Mouse (Mus musculus) right cerebral cortex, adult 18-20 months (tissue): ENCODE results near the gene Zbtb39.

Source experiments
- DNase-seq: peaks from one replicate; pipeline ENCODE4 v3.0.0; 2022; ENCODE audit warnings: mixed read lengths

The Zbtb39 gene

GRCm38 (mm10) chr10:127739083-127739660 lies at the start of gene Zbtb39:
Gene Zbtb39, plus strand, starts transcription at chr10:127739538.
- DNase-seq: peak; percentile 72

- DNase-seq: no peak
These were observed 48.3 kb upstream of the Zbtb39 start for GRCm38 (mm10) chr10:127691053-127691452.

- DNase-seq: peak; percentile 12
These were observed 44.7 kb upstream of the Zbtb39 start for GRCm38 (mm10) chr10:127694636-127695035.

GRCm38 (mm10) chr10:127695775-127696174 lies 43.6 kb upstream of the Zbtb39 start:
- no peak for DNase-seq

GRCm38 (mm10) chr10:127698966-127699365 lies 40.4 kb upstream of the Zbtb39 start:
- no peak for DNase-seq

GRCm38 (mm10) chr10:127703299-127703698 lies 36.0 kb upstream of the Zbtb39 start:
- no peak for DNase-seq

- DNase-seq: no peak
These were observed 35.0 kb upstream of the Zbtb39 start for GRCm38 (mm10) chr10:127704293-127704692.

- DNase-seq: no peak
These were observed 34.5 kb upstream of the Zbtb39 start, which contains the start of gene Myo1a for GRCm38 (mm10) chr10:127704766-127705220. Gene Myo1a, plus strand, starts transcription at chr10:127705170.

- DNase-seq: no peak
These were observed 33.6 kb upstream of the Zbtb39 start for GRCm38 (mm10) chr10:127705783-127706182.

GRCm38 (mm10) chr10:127707721-127708120 lies 31.6 kb upstream of the Zbtb39 start:
- no peak for DNase-seq

- DNase-seq: no peak
These were observed 30.4 kb upstream of the Zbtb39 start for GRCm38 (mm10) chr10:127708850-127709370.

- no peak for DNase-seq
These were observed 29.0 kb upstream of the Zbtb39 start for GRCm38 (mm10) chr10:127710331-127710730.

GRCm38 (mm10) chr10:127712736-127713135 lies 26.6 kb upstream of the Zbtb39 start:
- no peak for DNase-seq

GRCm38 (mm10) chr10:127721671-127722418 lies 17.5 kb upstream of the Zbtb39 start:
- peak; percentile 35 for DNase-seq

GRCm38 (mm10) chr10:127724178-127724577 lies 15.2 kb upstream of the Zbtb39 start, which contains the start of gene Tac2:
Gene Tac2, plus strand, starts transcription at chr10:127724478.
- no peak for DNase-seq

- DNase-seq: no peak
These were observed 14.2 kb upstream of the Zbtb39 start for GRCm38 (mm10) chr10:127725136-127725535.

- DNase-seq: no peak
These were observed 10.9 kb upstream of the Zbtb39 start for GRCm38 (mm10) chr10:127728437-127728836.

GRCm38 (mm10) chr10:127730285-127730932 lies 8.9 kb upstream of the Zbtb39 start:
- DNase-seq: peak; percentile 38

GRCm38 (mm10) chr10:127730933-127731310 lies 8.4 kb upstream of the Zbtb39 start:
- no peak for DNase-seq

GRCm38 (mm10) chr10:127731397-127731796 lies 7.9 kb upstream of the Zbtb39 start:
- no peak for DNase-seq

GRCm38 (mm10) chr10:127734434-127734833 lies 4.9 kb upstream of the Zbtb39 start:
- no peak for DNase-seq

GRCm38 (mm10) chr10:127736266-127736665 lies 3.1 kb upstream of the Zbtb39 start:
- no peak for DNase-seq

- no peak for DNase-seq
These were observed 2.4 kb upstream of the Zbtb39 start for GRCm38 (mm10) chr10:127736916-127737315.
